Mouse (Mus musculus) thymus, postnatal 10 days (tissue): ENCODE results near the gene Gbx2.
A peak's percentile ranks its signal among the peaks of the same experiment; 100 is the strongest.

Source experiments
- DNase-seq, 2 experiments: peaks; one replicate each; pipeline ENCODE4 v3.0.0; 2021; ENCODE audit warnings: low spot score in 2 of 2

Gene Gbx2

GRCm38 (mm10) chr1:89931120-89931519 is at the start of gene Gbx2:
TSS of gene Gbx2 (minus strand) at chr1:89931179.
- DNase-seq: no peak

DNA sequence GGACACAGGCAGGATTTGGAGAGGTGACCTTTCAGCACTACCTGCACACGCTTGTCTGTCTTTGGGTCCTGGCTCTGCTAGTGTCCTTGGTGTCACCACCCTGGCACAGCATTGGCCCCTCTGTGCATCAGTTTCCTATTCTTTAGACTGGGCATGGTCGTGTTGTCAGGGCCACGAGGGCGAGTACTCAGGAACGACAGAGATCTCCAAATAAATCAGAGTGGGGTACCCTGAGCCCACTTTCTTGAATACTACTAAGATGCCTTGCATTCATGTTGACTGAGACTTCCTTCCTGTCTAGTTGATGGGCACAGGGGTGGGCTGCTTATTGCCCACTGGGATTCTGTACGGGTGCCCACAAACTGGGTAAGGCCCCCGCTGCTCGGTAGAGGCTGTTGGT is 46.3 kb upstream of the Gbx2 start:
- no peak for DNase-seq

DNA sequence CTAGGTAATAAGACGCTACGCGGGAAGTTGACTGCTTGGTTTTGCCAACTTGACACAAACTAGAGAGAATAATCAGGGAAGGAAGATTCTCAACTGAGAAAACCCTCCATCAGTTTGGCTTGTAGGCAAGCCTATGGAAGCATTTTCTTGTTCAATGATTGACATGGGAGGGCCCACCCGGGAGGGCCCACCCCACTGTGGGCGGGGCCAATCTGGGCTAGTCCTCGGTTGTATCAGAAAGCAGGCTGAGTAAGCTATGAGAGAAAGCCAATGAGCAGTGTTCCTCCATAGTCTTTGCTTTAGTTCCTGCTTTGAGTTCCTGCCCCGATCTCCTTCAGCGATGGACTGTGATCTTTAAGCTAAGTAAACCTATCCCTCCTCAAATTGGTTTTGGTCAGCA is 45.4 kb upstream of the Gbx2 start:
- no peak for DNase-seq

GRCm38 (mm10) chr1:89974541-89974940 is 43.6 kb upstream of the Gbx2 start:
- DNase-seq: no peak

GRCm38 (mm10) chr1:89971848-89972247 is 40.9 kb upstream of the Gbx2 start:
- DNase-seq: no peak

- no peak for DNase-seq
Measured at GRCm38 (mm10) chr1:89969714-89970110, 38.7 kb upstream of the Gbx2 start.

- DNase-seq: no peak
Measured at GRCm38 (mm10) chr1:89969072-89969713, 38.2 kb upstream of the Gbx2 start.

DNA sequence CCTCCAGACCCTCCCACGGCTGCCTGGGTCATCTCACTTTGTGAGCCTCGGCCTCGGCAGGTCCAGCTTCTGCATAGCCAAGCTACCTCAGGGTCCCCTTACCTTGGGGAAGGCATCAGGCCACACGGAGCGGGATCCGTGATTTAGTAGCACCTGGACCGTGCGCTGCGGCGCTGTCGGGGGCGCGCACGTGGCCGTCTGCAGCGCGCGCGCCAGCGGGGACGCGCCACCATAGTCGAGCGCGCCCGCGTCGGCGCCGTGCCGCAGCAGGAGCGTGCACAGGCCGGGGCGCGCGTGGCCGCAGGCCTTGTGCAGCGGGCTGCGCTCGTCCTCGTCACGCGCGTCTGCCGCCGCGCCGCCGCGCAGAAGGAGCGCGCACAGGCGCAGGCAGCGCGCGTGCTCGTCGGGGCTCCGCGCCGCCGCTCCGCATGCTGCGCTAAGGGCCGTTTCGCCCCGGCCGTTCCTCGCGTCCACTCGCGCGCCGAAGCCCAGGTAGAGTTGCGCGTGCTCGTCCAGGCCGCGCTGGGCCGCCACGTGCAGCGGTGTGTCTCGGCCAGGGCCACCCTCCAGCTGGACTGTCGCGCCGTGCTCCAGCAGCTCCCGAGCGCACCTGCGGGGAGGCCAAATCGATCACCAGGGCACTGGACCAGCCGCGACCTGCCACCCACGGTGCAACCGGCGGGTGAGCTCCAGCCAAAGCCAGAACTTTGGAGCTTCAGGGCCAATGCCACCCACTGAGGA is 37.3 kb upstream of the Gbx2 start:
- DNase-seq: no peak

DNA sequence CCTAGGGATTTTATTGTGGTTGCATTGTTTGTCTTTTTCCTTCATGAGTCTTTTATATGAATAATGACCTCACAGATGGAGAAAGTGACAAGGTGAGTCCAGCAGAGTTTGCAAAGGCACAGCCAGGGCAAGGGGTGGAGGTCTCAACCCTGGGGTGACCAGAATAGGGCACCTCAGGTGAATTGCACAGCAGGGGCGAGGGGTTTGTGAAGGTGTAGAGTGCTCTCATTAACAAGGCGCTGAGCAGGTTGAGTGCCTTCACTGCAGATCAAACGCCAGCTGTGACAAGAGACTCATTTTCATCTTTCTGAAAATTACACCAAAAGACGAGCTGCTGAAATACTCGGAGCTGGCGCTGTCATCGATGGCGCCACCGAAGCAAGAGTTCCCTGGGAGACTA is 36.6 kb upstream of the Gbx2 start:
- no peak for DNase-seq

GRCm38 (mm10) chr1:89964426-89964825 is 33.4 kb upstream of the Gbx2 start:
- DNase-seq: no peak

GRCm38 (mm10) chr1:89963296-89963695 is 32.3 kb upstream of the Gbx2 start:
- DNase-seq: no peak

- DNase-seq: no peak
Measured at GRCm38 (mm10) chr1:89962092-89962491, 31.1 kb upstream of the Gbx2 start.

- DNase-seq: no peak
Measured at GRCm38 (mm10) chr1:89959393-89959792, 28.4 kb upstream of the Gbx2 start.

DNA sequence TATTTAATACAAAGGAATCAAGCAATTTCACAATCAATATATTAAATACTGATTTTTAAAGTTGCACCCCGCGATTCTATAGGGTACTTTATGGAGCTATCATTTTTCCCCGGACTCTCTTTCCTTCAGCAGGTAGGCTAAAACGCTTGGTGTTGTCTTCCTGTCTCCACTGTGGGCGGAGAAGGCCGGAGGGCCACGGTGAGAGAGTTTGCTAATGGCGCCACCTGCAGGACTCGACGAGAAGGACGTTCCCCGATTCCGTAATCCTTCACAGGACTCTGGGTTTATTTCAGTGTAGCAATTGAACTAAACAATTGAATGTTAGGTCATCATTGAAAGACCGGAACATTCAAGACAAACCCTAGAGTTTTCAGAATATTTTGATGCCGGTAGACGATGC is 12.2 kb upstream of the Gbx2 start:
- peak; percentile 12 to 56 for DNase-seq

GRCm38 (mm10) chr1:89942395-89942976 is 11.5 kb upstream of the Gbx2 start:
- no peak for DNase-seq

DNA sequence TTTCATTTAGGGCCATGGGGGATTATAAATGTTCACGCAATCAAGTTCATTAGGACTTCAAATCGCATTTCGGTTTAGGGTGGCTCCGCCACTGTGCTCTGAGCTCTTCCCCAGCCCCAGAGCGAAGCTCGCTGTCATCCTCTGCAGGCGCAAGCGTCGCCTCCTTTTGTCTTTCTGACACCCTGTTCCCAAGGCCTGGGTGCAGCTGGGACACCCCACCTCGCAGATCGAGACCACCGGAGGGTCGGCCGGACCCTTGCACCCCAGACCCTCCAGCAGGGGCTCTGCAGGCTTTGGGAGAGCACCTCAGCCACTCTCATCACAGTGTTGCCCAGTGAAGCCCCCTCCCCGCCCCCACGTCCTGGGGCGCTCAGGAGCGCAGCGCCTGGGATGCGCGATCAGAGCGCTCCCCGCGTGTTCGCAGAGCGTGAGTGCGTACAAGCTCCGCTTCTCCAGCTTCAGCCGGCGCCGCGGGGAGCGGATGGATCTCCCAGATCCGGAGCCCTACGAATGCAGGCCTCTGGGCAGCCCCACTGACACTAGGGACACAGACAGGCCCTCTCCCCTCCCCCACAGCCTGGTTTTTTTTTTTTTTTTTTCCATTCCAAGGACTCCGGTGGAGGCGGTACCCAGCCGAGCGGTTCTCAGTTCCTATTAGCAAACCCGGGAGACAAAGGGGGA is 10.9 kb upstream of the Gbx2 start:
- DNase-seq: no peak

DNA sequence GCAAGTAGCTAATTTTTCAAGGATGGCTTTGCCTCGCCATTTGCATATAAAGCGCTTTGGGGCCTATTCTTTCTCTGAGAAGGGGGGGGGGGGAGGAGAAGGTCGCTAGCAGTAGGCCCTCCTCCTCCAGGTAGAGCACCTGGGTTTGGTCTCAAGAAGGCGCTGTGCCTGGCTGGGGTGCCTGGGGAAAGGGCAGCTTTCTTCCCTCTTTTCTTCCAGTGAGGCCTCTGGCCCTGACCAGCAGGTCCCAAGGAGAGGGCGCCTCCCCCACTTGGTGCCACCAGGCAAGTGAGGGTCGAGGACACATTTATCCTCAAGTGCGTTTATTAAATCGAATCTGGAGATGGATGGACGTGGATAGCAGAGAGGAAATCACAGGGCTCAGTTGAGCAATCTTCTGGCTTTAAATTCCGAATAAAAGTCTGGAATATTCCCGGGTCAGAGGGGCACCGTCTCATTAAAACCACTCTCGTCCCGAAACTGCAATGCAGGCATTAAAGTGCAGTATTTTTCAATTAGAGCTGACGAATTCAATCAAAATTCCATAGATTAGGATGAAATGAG is 10.1 kb upstream of the Gbx2 start:
- DNase-seq: no peak

DNA sequence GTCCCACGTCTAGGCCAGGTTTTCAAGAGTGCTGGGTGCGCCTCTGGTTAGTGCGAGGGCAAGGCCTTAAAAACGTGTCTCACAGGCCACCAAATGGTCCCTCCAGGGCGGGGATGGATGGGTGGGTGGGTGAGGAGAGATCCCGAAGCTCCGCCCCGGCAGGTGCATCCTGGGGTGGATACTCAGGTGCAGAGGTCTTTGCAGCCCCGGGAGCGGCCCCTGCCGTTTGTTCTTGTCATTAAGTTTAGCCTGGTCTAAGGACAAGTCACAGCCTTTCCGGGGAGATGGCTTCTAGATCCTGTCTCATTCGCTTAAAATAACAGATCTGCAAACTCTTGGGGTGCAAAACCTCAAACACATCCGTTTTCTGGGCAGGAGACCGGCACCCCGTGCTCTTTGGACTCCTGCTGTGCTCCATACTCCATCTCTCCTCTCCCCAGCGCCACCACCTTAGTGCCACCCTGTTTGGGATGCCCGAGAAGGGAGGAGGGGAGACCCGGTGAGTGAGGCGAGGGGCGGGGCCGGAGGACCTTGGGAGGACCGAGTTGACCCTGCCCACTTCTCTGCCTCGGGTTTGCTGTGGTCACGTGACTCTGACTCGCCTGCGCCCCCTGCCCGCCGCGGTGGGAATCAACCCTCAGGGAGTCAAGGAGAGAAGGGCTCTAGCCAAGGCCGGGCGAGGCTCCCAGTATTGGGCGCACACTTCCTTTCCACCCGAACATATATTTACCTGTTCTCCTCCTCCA is 9.2 kb upstream of the Gbx2 start:
- peak; percentile 42 to 64 for DNase-seq

- no peak for DNase-seq
Measured at GRCm38 (mm10) chr1:89939596-89939960, 8.6 kb upstream of the Gbx2 start.

DNA sequence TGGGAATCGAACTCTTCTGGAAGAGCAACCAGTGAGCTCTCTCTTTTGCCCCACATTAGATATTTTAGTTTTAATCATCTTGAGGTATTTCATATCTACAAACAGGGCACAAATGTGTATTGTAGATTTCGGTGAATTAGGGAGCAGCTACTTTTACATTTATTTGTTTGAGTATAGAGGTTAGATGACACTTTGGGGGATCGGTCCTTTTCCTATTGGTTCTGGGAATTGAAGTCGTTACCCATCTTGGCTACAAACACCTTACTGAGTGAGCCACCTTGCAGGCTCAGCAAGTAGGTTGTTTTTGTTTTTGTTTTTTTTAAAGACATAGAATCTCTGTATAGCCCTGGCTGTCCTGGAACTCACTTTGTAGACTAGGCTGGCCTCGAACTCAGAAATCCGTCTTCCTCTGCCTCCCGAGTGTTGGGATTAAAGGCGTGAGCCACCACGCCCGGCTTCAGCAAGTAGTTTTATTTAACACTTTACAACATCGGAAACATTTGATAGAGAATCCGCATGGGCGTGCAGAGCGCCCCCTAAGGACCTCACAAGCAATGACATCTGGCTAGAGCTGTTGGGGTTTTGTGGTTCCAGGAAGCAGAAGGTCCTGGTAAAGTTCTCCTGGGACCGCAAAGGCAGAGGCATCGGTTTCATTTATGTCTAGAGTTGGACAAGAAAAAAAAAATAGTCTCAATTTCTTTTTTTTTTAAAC is 8.1 kb upstream of the Gbx2 start:
- no peak for DNase-seq
